Mouse (Mus musculus) sigmoid colon, adult 10 weeks (tissue): ENCODE measurements around the gene Herc2. TPM values are rescaled to one million over a fixed set of nuclear protein-coding genes. Genes with fewer than 3 reads are reported as not detected.

ENCODE experiments used
- polyA plus RNA-seq: library from polyadenylated mRNA; stranded (reverse); fragments of 350-450 nt; fragmentation: Illumina TruSeq; extraction: RNeasy Lipid Tissue Mini Kit (QIAGEN cat#74804); gene quantifications from one replicate; pipeline ENCODE4 v1.2.3, GENCODE M21; 2014; ENCODE audit warnings: low read depth, low replicate concordance

The Herc2 gene
- 32.9 TPM for polyA plus RNA-seq

GRCm38 (mm10) chr7:56049831-56050321 lies at the start of gene Herc2:
Gene Herc2 (plus strand): TSS chr7:56050196.

GRCm38 (mm10) chr7:56019930-56020253 lies 30.1 kb upstream of the Herc2 start, which contains the start of gene Nipa1:
Gene Nipa1 (minus strand): TSS chr7:56019954.

GRCm38 (mm10) chr7:56239543-56239942 lies 189.5 kb downstream of the Herc2 start, which contains the start of gene Oca2:
Gene Oca2 (plus strand): TSS chr7:56239760.

Other genes starting within 250 kb of the Herc2 start
- 63.5 TPM for gene Cyfip1, start 208.5 kb upstream of the Herc2 start, polyA plus RNA-seq
- gene Nipa2, start 87.7 kb upstream of the Herc2 start, polyA plus RNA-seq: 189 TPM
- 15.0 TPM for gene Nipa1, start 30.2 kb upstream of the Herc2 start, polyA plus RNA-seq
- gene Oca2, start 189.6 kb downstream of the Herc2 start, polyA plus RNA-seq: not detected